ENCODE assay signal across 9 mouse cellular contexts in genomic region chr8:124192976-124193375, GRCm38 (mm10). TPM values are rescaled to one million over a fixed set of nuclear protein-coding genes. Genes with fewer than 3 reads are reported as not detected.
DNase-seq lines count a peak whose midpoint lies in the region; ATAC-seq and TF ChIP-seq lines count a peak whose summit lies in the region.
"Had no signal": no experiment of that assay in that cellular context is flagged by ENCODE, and none has a peak within 500 bp of the region (broad histone marks: within the 10 kb centered on the region; RNA-seq: fewer than 3 reads in every experiment).

No protein-coding gene starts in this region.

- ATAC-seq in heart, embryonic 12.5 days (ENCODE audit: insufficient number of reproducible peaks, low FRiP score) = no peak
- no peak for ATAC-seq in midbrain, embryonic 16.5 days
- ATAC-seq: intestine, embryonic 15.5 days had no signal

- H3K4me3 ChIP-seq in heart, embryonic 12.5 days = no peak overlapping the region
- peak overlapping the region; percentile 48 for H3K4me3 ChIP-seq in gastrocnemius, adult 2 months
- no peak overlapping the region for H3K4me3 ChIP-seq in midbrain, embryonic 16.5 days (ENCODE audit: low read depth, low read length)
- H3K4me3 ChIP-seq: intestine, embryonic 15.5 days had no signal

- no peaks in the 10 kb centered on the region for H3K9me3 ChIP-seq in heart, embryonic 12.5 days (replicated peaks)
- H3K9me3 ChIP-seq in midbrain, embryonic 16.5 days (replicated peaks; ENCODE audit: control insufficient read depth, low read length, poor library complexity, severe bottlenecking) = no peaks in the 10 kb centered on the region
- H3K9me3 ChIP-seq: intestine, embryonic 15.5 days had no signal

- TF ChIP-seq CTCF in gastrocnemius, adult 2 months (IDR thresholded peaks at IDR 0.05) = no peak

- H3K9ac ChIP-seq in heart, embryonic 12.5 days = no peak overlapping the region
- no peak overlapping the region for H3K9ac ChIP-seq in midbrain, embryonic 16.5 days (ENCODE audit: low read depth, low read length)
- H3K9ac ChIP-seq: intestine, embryonic 15.5 days had no signal

- H3K27me3 ChIP-seq in heart, embryonic 12.5 days (replicated peaks) = peaks cover 64% of the 10 kb centered on the region
- H3K27me3 ChIP-seq in midbrain, embryonic 16.5 days (ENCODE audit: control insufficient read depth, insufficient read depth, low read depth, low read length) = no peaks in the 10 kb centered on the region
- H3K27me3 ChIP-seq: intestine, embryonic 15.5 days had no signal

- intact Hi-C loops in gastrocnemius, adult 2 months (cut with DNase I) = no loop called here
- intact Hi-C loops in left cerebral cortex, postnatal 4 days (cut with DNase I) = no loop called here

- H3K4me1 ChIP-seq in heart, embryonic 12.5 days (replicated peaks) = peaks cover 8% of the 10 kb centered on the region; the same call in 1 of the 2 replicates
- H3K4me1 ChIP-seq in midbrain, embryonic 16.5 days (ENCODE audit: control insufficient read depth, insufficient read depth, low read length) = 0 out of 2 replicates have a peak, but pooled peaks cover 2% of the 10 kb centered on the region

- WGBS in heart, embryonic 12.5 days = 81% methylated on average over 10 of the region's 10 CpGs
- 85% methylated on average over 10 of the region's 10 CpGs for WGBS in midbrain, embryonic 16.5 days

- H3K4me2 ChIP-seq in heart, embryonic 12.5 days = no peak overlapping the region
- no peak overlapping the region for H3K4me2 ChIP-seq in midbrain, embryonic 16.5 days (ENCODE audit: low read length)
- H3K4me2 ChIP-seq: intestine, embryonic 15.5 days had no signal

- peak; percentile 98 for DNase-seq in heart, adult 11 months
- peak; percentile 85 for DNase-seq in Muller cell, postnatal 12 days (ENCODE audit: inconsistent ontology term)
- peak; percentile 80 for DNase-seq in gastrocnemius, adult 2 months
- DNase-seq in left cerebral cortex, postnatal 4 days = peak; percentile 25
- no peak for DNase-seq in frontal cortex, postnatal 10 days (ENCODE audit: low spot score in 2 of 2)
- no peak for DNase-seq in retina, embryonic 14.5 days (ENCODE audit: low spot score)

- H3K27ac ChIP-seq in heart, embryonic 12.5 days (ENCODE audit: poor library complexity, severe bottlenecking) = no peak overlapping the region
- H3K27ac ChIP-seq in gastrocnemius, adult 2 months = peak overlapping the region; percentile 67
- no peak overlapping the region; the same call in 1 of the 2 replicates for H3K27ac ChIP-seq in midbrain, embryonic 16.5 days (ENCODE audit: low read length)
- H3K27ac ChIP-seq: intestine, embryonic 15.5 days had no signal

- no peaks in the 10 kb centered on the region for H3K36me3 ChIP-seq in heart, embryonic 12.5 days
- no peaks in the 10 kb centered on the region for H3K36me3 ChIP-seq in midbrain, embryonic 16.5 days (ENCODE audit: control insufficient read depth, insufficient read depth, low read length)
- H3K36me3 ChIP-seq: intestine, embryonic 15.5 days had no signal

RNA-seq across cellular contexts. Expression of gene Galnt2, which starts 38.2 kb away (rescaled TPM):
- 77.9 and 80.9 TPM in 2 replicates for polyA plus RNA-seq in heart, embryonic 12.5 days (2016; fragmentation: Nextera tagmentation; extraction: Ambion mirVana)
- total RNA-seq in gastrocnemius, adult 2 months (2021) = 10 to 100 TPM; 35.6 to 37.2 TPM
- total RNA-seq in left cerebral cortex, postnatal 4 days (2021) = 100 to 1,000 TPM in 1 of 2 experiments, 10 to 100 TPM in 1; 91.8 to 106 TPM
- polyA plus RNA-seq in midbrain, embryonic 16.5 days (2015; fragmentation: Nextera tagmentation; extraction: Ambion mirVana) = 45.7 and 49.0 TPM in 2 replicates

Comparison
In these comparisons a context has a peak if more than half of its experiments do, and no peak if none do; other contexts are left out.
1. DNase-seq: peak in heart, adult 11 months (single experiment), Muller cell, postnatal 12 days (single experiment), gastrocnemius, adult 2 months (single experiment) and left cerebral cortex, postnatal 4 days (single experiment); none in frontal cortex, postnatal 10 days (0 of 2) and retina, embryonic 14.5 days (single experiment).